Mouse (Mus musculus) lung, postnatal 10 days (tissue): ENCODE measurements around the gene Trim62.

Source experiments
- DNase-seq: peaks from one replicate; pipeline ENCODE4 v3.0.0; 2021

Trim62 gene

GRCm38 (mm10) chr4:128912085-128912484 is 28.7 kb downstream of the Trim62 start:
- no peak for DNase-seq

DNA sequence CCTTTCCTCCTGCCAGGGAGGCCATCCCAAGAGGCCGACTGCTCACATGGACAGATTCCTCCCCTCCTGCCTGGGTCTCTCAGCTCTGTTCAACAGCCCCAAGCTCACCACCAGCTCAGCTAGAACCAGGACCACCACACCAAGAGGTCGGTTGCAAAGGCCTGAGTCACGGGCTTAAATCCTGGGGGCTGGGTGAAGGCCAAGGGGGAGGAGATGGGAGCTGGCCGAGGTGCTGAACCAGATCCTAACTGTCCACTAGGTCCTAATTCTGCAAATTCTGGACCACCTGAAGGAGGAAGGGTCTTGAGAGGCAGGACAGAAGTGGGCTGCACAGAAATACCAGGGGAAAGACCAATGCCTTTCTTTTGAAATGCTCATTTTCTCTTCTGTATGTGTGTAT is 30.4 kb downstream of the Trim62 start:
- DNase-seq: peak; percentile 53

DNA sequence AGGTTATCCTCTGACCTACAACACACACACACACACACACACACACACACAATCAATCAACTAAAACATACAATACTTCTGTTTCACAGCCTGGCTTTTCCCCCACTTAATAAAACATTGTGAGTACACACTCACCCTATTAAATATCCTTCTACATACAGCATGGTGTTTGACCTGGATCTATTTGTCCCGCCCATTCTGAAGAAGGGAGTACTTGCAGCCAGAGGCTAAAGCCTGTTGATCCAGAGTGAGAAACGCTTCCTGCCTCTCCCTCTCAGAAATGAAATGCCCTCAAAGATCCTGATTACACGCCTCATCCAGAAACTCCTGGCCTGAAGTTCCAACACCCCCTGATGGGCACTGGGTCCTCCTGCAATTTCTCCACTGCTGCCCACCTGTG is 33.7 kb downstream of the Trim62 start:
- no peak for DNase-seq

- peak; percentile 35 for DNase-seq
Observed at GRCm38 (mm10) chr4:128917756-128918155, 34.4 kb downstream of the Trim62 start.

- peak; percentile 85 for DNase-seq
Observed at GRCm38 (mm10) chr4:128918187-128918586, 34.8 kb downstream of the Trim62 start.

- no peak for DNase-seq
Observed at GRCm38 (mm10) chr4:128919106-128919505, 35.7 kb downstream of the Trim62 start.

GRCm38 (mm10) chr4:128923603-128924002 is 40.2 kb downstream of the Trim62 start:
- no peak for DNase-seq

DNA sequence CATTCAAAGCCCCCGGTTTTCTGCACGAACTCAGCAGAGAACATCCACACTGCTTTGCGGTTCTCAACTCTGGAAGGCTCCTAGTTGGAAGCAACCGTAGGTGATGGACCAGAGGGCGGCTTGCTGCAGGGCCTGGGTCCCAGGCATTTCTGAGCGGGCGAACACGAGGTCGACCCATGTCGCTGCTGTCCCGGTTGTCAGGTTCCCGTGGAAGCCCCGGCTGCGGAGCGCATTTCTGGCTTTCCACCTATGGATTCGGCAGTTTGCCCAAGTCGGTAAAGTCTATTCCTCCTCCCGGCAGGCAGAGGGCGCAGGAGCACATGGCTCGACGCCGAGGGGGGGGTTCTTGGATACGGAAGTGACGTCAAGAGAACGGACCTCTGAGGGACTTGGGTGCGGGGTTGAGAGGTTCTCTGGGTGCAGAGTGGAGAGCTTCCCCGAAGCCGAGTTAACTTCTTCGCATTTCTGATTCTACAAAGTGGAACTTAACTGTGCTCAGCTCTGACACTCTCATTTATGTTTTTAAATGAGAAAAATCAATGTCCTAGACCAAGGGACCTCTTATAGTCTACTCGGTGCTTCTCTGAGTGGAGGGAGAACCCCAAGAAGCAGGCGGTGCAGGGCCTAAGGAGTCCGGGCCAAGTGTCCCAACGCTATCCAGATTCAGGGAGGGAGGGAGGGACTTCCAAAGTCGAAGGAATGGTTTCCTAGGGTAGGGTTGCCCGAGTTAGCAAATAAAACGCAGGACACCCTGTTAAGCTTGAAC is 41.6 kb downstream of the Trim62 start:
- peak; percentile 86 for DNase-seq

- DNase-seq: no peak
Observed at GRCm38 (mm10) chr4:128932783-128933182, 49.4 kb downstream of the Trim62 start.

DNA sequence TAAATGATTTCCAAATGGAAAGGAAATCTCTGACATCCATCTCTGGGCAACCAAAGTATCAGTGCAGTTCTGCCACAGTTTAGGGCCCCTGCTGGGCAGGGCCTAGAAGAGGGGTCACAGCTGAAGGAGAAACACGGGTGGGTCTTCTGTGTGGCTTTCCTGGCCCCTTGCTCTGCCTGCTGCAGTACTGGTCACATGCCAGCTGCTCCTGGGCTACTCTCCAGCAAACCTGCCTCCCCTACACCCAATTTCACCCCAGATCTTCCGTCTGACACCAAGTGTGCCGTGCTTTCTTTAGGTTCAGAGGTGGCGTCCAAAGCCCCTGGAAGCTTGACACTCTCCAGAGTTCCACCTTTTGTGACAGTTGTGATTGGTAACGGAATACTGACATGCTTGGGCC is 52.2 kb downstream of the Trim62 start:
- DNase-seq: no peak

GRCm38 (mm10) chr4:128942346-128942745 is 59.0 kb downstream of the Trim62 start:
- DNase-seq: no peak

DNA sequence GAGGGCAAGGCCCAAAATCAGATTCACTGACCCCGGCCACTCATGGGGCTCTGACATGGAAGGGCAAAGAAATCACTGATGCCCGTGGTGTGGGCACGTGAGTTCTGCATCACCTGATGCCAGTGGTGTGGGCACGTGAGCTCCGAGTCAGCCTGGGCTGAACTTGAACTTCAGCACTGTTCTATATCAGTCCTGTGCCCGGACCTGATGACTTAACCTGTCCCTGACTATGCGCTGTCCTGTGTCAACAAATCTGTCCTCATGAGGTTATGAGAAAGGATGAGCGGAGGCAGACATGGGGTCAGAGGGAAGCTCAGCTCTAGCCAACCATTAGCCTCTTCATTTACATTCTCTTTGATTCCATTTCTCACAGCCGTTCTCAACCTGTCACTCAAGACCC is 63.4 kb downstream of the Trim62 start:
- no peak for DNase-seq

DNA sequence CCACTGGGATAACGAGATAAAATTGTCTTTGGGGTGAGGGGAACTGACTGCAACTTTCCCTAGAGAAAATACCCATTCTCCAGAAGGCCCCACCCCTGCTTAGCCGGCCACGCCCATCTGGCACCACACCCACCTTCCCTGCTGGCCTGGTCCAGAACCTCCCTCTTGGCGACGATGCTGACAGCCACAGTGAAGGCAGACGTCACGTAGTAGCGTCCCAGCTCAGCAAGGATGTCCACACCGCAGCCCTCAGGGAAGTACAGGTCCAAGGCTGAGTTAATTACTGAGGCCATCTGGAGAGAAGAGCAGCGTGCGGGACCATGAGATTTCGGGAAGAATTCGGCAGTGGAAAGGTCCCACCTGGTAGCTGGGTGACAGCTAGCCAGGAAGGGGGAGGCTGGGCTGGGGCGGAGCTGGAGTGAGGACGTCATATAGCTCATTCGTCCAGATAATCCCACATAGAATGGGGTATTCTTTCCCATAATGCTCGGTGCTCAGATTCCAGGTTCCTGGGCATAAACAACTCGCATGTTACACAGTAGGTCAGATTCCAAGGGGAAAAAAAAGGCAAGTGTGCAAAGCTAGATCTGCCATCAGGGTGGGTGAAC is 64.0 kb downstream of the Trim62 start:
- peak; percentile 45 for DNase-seq

- DNase-seq: peak; percentile 69
Observed at GRCm38 (mm10) chr4:128948137-128948674, 64.8 kb downstream of the Trim62 start.

GRCm38 (mm10) chr4:128949470-128950005 is 66.2 kb downstream of the Trim62 start:
- DNase-seq: no peak

DNA sequence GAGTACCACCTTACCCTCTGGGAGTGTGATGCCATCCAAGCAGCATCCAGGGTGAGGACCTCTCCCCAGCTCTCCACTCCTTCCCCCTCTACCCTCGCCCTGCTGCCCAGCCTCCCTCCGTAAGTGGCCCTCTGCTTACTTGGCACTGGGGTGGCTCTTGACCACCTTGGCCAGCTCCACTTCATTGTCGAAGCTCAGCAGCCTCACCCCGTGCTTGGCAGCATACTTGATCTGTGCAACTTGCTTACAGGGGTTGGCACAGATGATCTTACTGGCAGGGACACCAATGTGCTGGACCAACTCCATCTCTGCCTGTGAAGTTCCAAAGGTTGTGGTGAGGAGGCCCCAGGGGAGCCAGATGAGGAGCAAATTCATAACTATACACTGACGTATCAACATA is 67.1 kb downstream of the Trim62 start:
- peak; percentile 30 for DNase-seq

- no peak for DNase-seq
Observed at GRCm38 (mm10) chr4:128953851-128954250, 70.5 kb downstream of the Trim62 start.

GRCm38 (mm10) chr4:128957155-128957911 is 74.0 kb downstream of the Trim62 start:
- DNase-seq: peak; percentile 76

DNA sequence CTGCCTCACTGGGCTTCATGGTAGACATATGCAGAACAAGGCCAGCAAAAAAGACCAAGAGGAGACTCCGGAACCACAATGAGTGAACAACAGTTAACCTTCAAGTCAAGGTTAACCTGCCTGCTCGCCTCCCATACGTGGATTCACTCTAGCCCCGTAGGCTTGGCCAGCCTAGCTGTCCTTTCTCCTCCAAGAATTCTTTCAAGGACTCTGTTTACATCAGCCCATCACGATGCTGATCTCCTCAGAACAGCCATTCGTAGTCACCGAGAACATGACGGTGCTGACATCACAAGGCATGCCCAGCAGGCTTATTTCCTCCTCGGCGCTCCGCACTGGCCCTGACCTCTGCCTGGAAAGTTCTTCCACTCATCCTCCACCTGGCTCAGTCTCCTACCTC is 74.8 kb downstream of the Trim62 start:
- DNase-seq: no peak

DNA sequence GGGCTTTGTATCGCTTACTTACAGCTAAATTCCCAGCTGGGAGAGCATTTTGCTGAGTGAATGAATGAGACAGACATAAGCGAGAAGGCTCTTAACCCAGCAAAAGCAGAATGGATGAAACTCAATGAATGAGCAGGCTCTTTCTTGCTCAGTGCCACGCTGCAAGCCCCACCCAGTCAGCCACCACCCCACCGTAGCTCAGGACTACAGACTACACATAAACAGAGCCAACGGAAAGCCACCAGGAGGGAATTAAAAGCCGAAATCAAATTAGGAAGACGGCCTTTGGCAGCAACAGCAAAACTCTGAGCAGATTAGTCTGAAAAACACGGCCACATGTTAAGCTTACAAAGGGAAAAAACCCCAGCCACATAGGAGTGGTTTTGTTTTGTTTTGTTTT is 75.5 kb downstream of the Trim62 start:
- no peak for DNase-seq

GRCm38 (mm10) chr4:128959676-128960075 is 76.3 kb downstream of the Trim62 start:
- DNase-seq: no peak
